Mouse (Mus musculus) midbrain, embryonic 13.5 days (tissue): ENCODE data around the gene Znrd1. TPM values are rescaled to one million over a fixed set of nuclear protein-coding genes. Genes with fewer than 3 reads are reported as not detected.

Experiments
- ATAC-seq: fragments of 200-750 bp; cut with Nextera tagmentation; 2 replicates; pipeline ENCODE4 v1.8.0; 2017; ENCODE audit warnings: mild to moderate bottlenecking, moderate TSS enrichment, moderate library complexity
- H3K27ac ChIP-seq: fragments of 300-500 bp; sonication (generic); 2 replicates; pipeline ENCODE4 v1.5.1; 2015; ENCODE audit warnings: inconsistent platforms, mild to moderate bottlenecking, moderate library complexity
- H3K27me3 ChIP-seq: fragments of 300-500 bp; sonication (generic); 2 replicates; pipeline ENCODE4 v1.6.1; 2015; ENCODE audit warnings: mild to moderate bottlenecking, inconsistent platforms
- H3K36me3 ChIP-seq: fragments of 300-500 bp; sonication (generic); 2 replicates; pipeline ENCODE4 v1.6.1; 2015; ENCODE audit warnings: mild to moderate bottlenecking, inconsistent platforms
- H3K4me1 ChIP-seq: fragments of 300-500 bp; sonication (generic); replicated peaks from 2 replicates; pipeline ENCODE4 v1.6.1; 2015; ENCODE audit warnings: inconsistent platforms
- H3K4me2 ChIP-seq: fragments of 300-500 bp; sonication (generic); replicated peaks from 2 replicates; pipeline ENCODE4 v1.6.1; 2015; ENCODE audit warnings: moderate library complexity, mild to moderate bottlenecking, inconsistent platforms
- H3K4me3 ChIP-seq: fragments of 300-500 bp; sonication (generic); replicated peaks from 2 replicates; pipeline ENCODE4 v1.5.1; 2015; ENCODE audit warnings: mild to moderate bottlenecking, inconsistent platforms
- H3K9ac ChIP-seq: fragments of 300-500 bp; sonication (generic); replicated peaks from 2 replicates; pipeline ENCODE4 v1.6.1; 2015; ENCODE audit warnings: mild to moderate bottlenecking, inconsistent platforms
- H3K9me3 ChIP-seq: fragments of 300-500 bp; sonication (generic); 2 replicates; pipeline ENCODE4 v1.6.1; 2016; ENCODE audit warnings: mild to moderate bottlenecking, inconsistent platforms
- WGBS: fragments of 180-500 bp; shearing (Covaris S2); methylation state at CpG from one replicate; pipeline ENCODE4 v1.1.7; 2015; 5-methylcytosine and 5-hydroxymethylcytosine counted together
- polyA plus RNA-seq: library from polyadenylated mRNA; unstranded; fragments of >200 nt; fragmentation: Nextera tagmentation; extraction: Ambion mirVana; gene quantifications from 2 replicates; pipeline ENCODE4 v1.2.1, GENCODE M21; 2015

Znrd1 gene
- polyA plus RNA-seq, 1 experiment from 2014 or later = 71.8 TPM

DNA sequence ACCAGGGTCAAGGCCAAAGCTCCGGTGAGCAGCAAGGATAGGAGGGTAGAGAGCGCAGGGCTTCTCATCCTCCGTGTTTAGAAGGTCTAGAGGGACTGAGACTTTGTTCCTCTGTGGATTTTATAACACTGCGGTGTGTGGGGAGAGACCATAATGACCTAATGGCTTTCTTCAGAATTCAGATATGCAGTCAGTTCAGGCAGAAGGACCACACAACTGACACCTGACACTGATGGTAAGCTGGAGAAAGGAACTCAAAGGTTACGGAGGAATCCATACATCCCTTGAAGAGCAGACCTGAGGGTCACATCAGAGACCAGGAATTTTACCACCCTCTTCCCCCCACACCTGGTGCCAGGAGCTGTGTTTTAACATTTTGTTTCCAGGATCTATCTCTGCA, 31.1 kb upstream of the Znrd1 start, which contains the start of gene H2-M5:
TSS of gene H2-M5 (minus strand) at position 101 of the 400 bp plus-strand sequence.
- Histone ChIP-seq H3K27ac (no peak within 1 kb of the TSS), H3K4me3 (no peak within 1 kb of the TSS), H3K9ac (no peak within 1 kb of the TSS), H3K4me1 (no peaks in the 10 kb centered on the region; the same call in 1 of the 2 replicates), H3K9me3 (no peaks in the 10 kb centered on the region), H3K36me3 (no peaks in the 10 kb centered on the region), H3K27me3 (peaks cover 31% of the 10 kb centered on the region), H3K4me2 (0 out of 2 replicates have a peak within 1 kb of the TSS, but pooled peaks have one; percentile 23)
- no peak for ATAC-seq
- WGBS = 21% methylated on average over 5 of the region's 5 CpGs

DNA sequence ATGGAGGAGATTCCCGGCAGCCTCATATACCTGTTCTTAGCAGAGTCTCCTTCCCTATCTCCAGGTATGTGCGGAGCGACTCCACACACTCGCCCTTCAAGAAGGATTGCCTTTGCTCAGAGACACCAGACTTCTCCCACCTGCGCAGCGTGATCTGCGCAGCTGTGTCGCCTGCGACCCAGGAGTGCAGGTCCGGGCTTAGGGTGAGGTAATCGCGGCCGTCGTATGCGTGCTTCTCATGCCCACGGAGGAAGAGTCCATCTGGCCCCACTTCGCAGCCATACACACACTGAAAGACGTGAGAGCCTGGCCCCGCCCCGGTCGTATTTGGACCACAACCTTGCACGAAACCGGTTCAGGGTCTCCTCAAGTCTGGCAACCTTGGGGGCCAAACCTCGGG, 30.1 kb upstream of the Znrd1 start:
- H3K4me1 ChIP-seq = no peaks in the 10 kb centered on the region; the same call in 1 of the 2 replicates
- no peaks in the 10 kb centered on the region for H3K36me3 ChIP-seq
- no peaks in the 10 kb centered on the region for H3K9me3 ChIP-seq
- no peak for ATAC-seq
- 0 out of 2 replicates have a peak overlapping the region, but pooled peaks have one; percentile 23 for H3K4me2 ChIP-seq
- WGBS = 6% methylated on average over 24 of the region's 24 CpGs
- H3K4me3 ChIP-seq = no peak overlapping the region
- H3K9ac ChIP-seq = no peak overlapping the region
- H3K27me3 ChIP-seq = peaks cover 31% of the 10 kb centered on the region
- no peak overlapping the region for H3K27ac ChIP-seq

- no peak overlapping the region for H3K27ac ChIP-seq
- no peaks in the 10 kb centered on the region for H3K36me3 ChIP-seq
- WGBS = 27% methylated on average over 5 of the region's 5 CpGs
Observed at GRCm38 (mm10) chr17:36982253-36983155, 24.1 kb upstream of the Znrd1 start.

GRCm38 (mm10) chr17:36981845-36982244, 23.5 kb upstream of the Znrd1 start:
- no peak overlapping the region for H3K9ac ChIP-seq
- no peak overlapping the region for H3K4me3 ChIP-seq
- no peaks in the 10 kb centered on the region for H3K9me3 ChIP-seq
- peaks cover 19% of the 10 kb centered on the region for H3K27me3 ChIP-seq
- no peak overlapping the region for H3K27ac ChIP-seq
- 3% methylated on average over 4 of the region's 4 CpGs for WGBS
- no peak for ATAC-seq
- H3K4me2 ChIP-seq = no peak overlapping the region
- H3K4me1 ChIP-seq = peaks cover 13% of the 10 kb centered on the region; the same call in 1 of the 2 replicates
- no peaks in the 10 kb centered on the region for H3K36me3 ChIP-seq

More at GRCm38 (mm10) chr17:36982253-36983155, 24.1 kb upstream of the Znrd1 start:
- H3K27me3 ChIP-seq = peaks cover 23% of the 10 kb centered on the region
- H3K4me3 ChIP-seq = no peak overlapping the region
- peaks cover 13% of the 10 kb centered on the region; the same call in 1 of the 2 replicates for H3K4me1 ChIP-seq
- H3K9ac ChIP-seq = no peak overlapping the region
- H3K4me2 ChIP-seq = no peak overlapping the region
- ATAC-seq = no peak
- no peaks in the 10 kb centered on the region for H3K9me3 ChIP-seq

- 0 out of 2 replicates have a peak, but pooled peaks have one; percentile 11 for ATAC-seq
- 0 out of 2 replicates have a peak within 1 kb of the TSS, but pooled peaks have one; percentile 11 for H3K4me2 ChIP-seq
- no peaks in the 10 kb centered on the region for H3K36me3 ChIP-seq
- H3K9me3 ChIP-seq = no peaks in the 10 kb centered on the region
- no peak within 1 kb of the TSS for H3K9ac ChIP-seq
- H3K4me3 ChIP-seq = no peak within 1 kb of the TSS
- peaks cover 13% of the 10 kb centered on the region; the same call in 1 of the 2 replicates for H3K4me1 ChIP-seq
- peaks cover 16% of the 10 kb centered on the region; the same call in 1 of the 2 replicates for H3K27me3 ChIP-seq
- H3K27ac ChIP-seq = no peak within 1 kb of the TSS
- WGBS = 17% methylated on average over 18 of the region's 18 CpGs
Observed at GRCm38 (mm10) chr17:36981221-36981813, 23.0 kb upstream of the Znrd1 start, which contains the start of gene 2410137M14Rik. TSS of gene 2410137M14Rik (minus strand) at chr17:36981237.

DNA sequence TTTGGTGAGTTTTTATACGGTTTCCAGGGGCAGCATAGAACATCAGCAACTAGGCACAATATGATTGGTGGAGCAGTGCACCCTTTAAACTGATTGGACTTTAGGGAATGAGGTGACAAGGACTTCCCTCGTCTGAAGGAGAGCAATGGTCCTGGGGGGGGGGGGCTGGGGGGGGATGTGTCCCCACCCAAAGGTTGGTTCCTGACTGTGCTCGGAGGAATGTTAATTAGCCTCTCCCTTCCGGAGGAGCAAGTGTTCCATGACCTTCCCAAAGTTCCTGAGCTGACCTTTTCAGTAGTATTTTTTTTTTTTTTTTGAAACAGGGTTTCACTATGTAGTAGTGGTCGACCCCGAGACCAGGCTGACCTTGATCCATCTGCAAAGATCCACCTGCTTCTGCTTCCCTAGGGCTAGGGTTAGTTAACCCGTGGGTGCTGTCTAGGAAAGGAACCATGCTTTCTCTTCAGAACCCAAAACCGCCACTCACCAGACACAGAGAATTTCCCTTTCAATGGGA, 15.0 kb upstream of the Znrd1 start:
- Histone ChIP-seq H3K4me1 (no peaks in the 10 kb centered on the region), H3K9me3 (no peaks in the 10 kb centered on the region), H3K27ac (no peak overlapping the region), H3K36me3 (no peaks in the 10 kb centered on the region), H3K4me3 (no peak overlapping the region), H3K4me2 (no peak overlapping the region), H3K9ac (no peak overlapping the region), H3K27me3 (no peaks in the 10 kb centered on the region)
- ATAC-seq = no peak
- 80% methylated on average over 8 of the region's 8 CpGs for WGBS

DNA sequence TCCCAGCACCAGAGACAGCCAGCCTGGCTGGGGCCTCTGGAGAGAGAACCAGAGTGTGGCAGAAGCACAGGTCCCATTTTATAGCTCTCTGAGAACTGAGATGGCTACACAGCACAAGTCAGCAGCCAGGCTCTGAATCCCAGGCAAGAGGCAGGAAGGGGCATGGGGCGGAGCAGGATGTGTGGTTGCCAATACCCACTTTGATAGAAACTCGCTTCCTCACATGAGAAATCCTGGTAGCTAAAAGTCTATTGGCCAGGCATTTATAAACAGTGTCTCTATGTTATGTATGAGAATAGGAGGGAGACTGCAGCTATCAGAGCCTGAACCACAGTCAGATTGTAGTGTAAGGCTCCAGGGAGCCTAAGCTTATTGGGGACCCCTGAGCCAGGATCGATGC, 14.4 kb upstream of the Znrd1 start:
- Histone ChIP-seq H3K4me3 (no peak overlapping the region), H3K4me2 (no peak overlapping the region), H3K27me3 (no peaks in the 10 kb centered on the region), H3K9me3 (no peaks in the 10 kb centered on the region), H3K4me1 (no peaks in the 10 kb centered on the region), H3K27ac (no peak overlapping the region), H3K9ac (no peak overlapping the region), H3K36me3 (no peaks in the 10 kb centered on the region)
- WGBS = 86% methylated on average over 3 of the region's 3 CpGs
- ATAC-seq = no peak

DNA sequence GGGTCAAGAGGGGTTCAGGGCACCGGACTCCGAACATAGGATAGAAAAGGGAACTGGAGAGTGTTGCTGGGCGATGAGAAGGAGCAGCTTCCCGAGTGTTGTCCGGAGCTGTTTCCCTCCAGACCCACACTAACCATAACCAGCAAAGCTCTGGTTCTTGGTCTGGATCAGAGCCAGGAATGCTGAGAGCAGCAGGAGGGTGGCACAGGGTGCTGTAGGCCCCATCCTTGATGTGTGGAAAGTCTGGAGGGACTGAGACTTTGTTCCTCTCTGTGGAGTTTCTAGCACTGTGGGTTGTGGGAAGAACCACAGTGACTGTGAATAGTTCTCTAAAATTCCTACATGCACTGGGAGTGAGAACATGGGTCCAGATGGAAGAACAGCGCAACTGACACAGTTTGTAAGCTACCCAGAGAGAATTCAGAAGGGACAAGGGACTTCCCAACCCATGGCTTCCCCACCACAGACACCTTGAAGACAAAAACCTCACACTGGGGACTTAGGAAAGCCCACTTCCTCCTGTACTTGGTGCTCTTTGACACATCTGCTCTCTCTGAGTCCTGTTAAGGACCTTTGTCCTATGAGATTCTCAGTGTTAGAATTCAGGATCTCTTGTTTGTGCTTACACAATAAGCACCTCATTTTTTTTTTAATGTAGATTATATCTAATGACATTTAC, 13.0 kb upstream of the Znrd1 start:
- ATAC-seq = no peak
- no peaks in the 10 kb centered on the region for H3K9me3 ChIP-seq
- no peak overlapping the region for H3K4me2 ChIP-seq
- H3K27ac ChIP-seq = no peak overlapping the region
- no peaks in the 10 kb centered on the region for H3K27me3 ChIP-seq
- WGBS = 94% methylated on average over 6 of the region's 6 CpGs
- no peak overlapping the region for H3K4me3 ChIP-seq
- no peaks in the 10 kb centered on the region for H3K36me3 ChIP-seq
- H3K4me1 ChIP-seq = no peaks in the 10 kb centered on the region
- no peak overlapping the region for H3K9ac ChIP-seq

DNA sequence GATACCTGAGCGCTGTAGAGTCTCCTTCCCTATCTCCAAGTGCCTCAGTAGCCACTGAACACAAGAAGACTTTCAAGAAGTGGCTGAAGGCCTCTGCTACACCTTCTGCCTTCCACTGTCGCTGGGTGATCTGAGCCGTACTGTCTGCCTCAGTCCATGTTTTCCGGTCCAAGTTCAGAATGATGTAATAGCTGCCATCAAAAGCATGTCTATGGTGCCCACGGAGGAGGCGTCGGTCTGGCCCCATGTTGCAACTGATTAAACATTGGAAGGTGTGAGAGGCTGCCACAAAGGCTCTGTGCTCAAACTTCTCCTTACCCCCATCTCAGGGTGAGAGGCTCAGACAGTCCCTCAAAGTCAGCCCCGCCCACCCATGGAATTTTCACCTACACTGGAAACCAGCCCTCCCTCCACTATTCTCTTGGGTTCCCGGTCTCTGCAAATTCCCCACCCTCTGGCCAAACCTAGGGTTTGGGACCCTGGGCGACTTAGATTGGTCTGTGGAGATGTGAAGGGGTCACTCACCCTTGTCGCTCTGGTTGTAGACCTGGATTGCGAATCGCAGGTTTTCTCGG, 12.0 kb upstream of the Znrd1 start:
- no peaks in the 10 kb centered on the region for H3K9me3 ChIP-seq
- WGBS = 85% methylated on average over 14 of the region's 14 CpGs
- H3K27ac ChIP-seq = no peak overlapping the region
- H3K4me3 ChIP-seq = no peak overlapping the region
- no peaks in the 10 kb centered on the region for H3K27me3 ChIP-seq
- H3K4me2 ChIP-seq = no peak overlapping the region
- ATAC-seq = no peak
- no peaks in the 10 kb centered on the region for H3K36me3 ChIP-seq
- no peak overlapping the region for H3K9ac ChIP-seq
- no peaks in the 10 kb centered on the region for H3K4me1 ChIP-seq

GRCm38 (mm10) chr17:36966875-36967274, 8.5 kb upstream of the Znrd1 start:
- Histone ChIP-seq H3K9ac (no peak overlapping the region), H3K4me1 (no peaks in the 10 kb centered on the region), H3K4me3 (no peak overlapping the region), H3K27me3 (no peaks in the 10 kb centered on the region), H3K9me3 (no peaks in the 10 kb centered on the region), H3K27ac (no peak overlapping the region), H3K4me2 (no peak overlapping the region), H3K36me3 (no peaks in the 10 kb centered on the region)
- no peak for ATAC-seq
- 87% methylated on average over 1 of the region's 1 CpGs for WGBS

DNA sequence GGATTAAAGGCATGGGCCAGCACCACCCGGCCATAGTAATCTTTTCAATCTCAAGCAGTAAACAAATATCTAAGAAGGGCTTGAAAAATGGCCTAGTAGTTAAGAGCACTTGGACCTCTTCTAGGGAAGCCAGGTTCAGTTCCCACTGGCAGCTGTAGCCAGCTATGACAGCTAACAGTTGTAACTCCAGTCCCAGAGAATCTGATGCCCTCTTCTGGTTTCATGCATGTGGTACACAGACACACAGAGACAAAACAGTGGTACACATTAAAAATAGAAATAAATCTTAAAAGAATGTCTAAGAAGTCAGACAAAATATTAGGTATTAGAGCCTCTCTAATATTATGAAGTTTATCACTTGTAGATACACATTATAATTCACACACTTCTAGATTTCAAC, 2.8 kb upstream of the Znrd1 start:
- no peak overlapping the region for H3K9ac ChIP-seq
- no peak overlapping the region for H3K4me2 ChIP-seq
- peaks cover 18% of the 10 kb centered on the region for H3K4me1 ChIP-seq
- 93% methylated on average over 1 of the region's 1 CpGs for WGBS
- no peaks in the 10 kb centered on the region for H3K27me3 ChIP-seq
- no peak overlapping the region for H3K4me3 ChIP-seq
- H3K27ac ChIP-seq = no peak overlapping the region
- no peak for ATAC-seq
- peaks cover 5% of the 10 kb centered on the region; the same call in 1 of the 2 replicates for H3K36me3 ChIP-seq
- H3K9me3 ChIP-seq = no peaks in the 10 kb centered on the region
